Mouse (Mus musculus) lung, adult 2 months (tissue): ENCODE results near the gene Slc17a7. TPM values are rescaled to one million over a fixed set of nuclear protein-coding genes. Genes with fewer than 3 reads are reported as not detected.

Source experiments
- DNase-seq: peaks from one replicate; pipeline ENCODE4 v3.0.0; 2022
- H3K4me1 ChIP-seq: fragments of 200-500 bp; 2 replicates; pipeline ENCODE4 v1.6.1; 2011; ENCODE audit warnings: low read length; ENCODE audit not compliant: control insufficient read depth, insufficient read depth
- H3K4me3 ChIP-seq: fragments of 200-500 bp; replicated peaks from 2 replicates; pipeline ENCODE3; 2011; ENCODE audit warnings: low read depth, mild to moderate bottlenecking, control low read depth, low read length; ENCODE audit errors: extremely low read depth
- CTCF ChIP-seq: fragments of 200-500 bp; IDR thresholded peaks from 2 replicates; pipeline ENCODE4 v1.5.1; 2011; ENCODE audit warnings: mild to moderate bottlenecking, low read length, control low read depth; ENCODE audit not compliant: insufficient read depth
- POLR2A ChIP-seq: fragments of 200-500 bp; IDR thresholded peaks from 2 replicates; pipeline ENCODE4 v1.6.1; 2011; ENCODE audit warnings: low read depth, mild to moderate bottlenecking, control low read depth, low read length, borderline replicate concordance; ENCODE audit errors: extremely low read depth
- WGBS: fragments of 180-500 bp; shearing (Covaris S2); methylation state at CpG from one replicate; pipeline ENCODE4 v1.1.7; 2018; 5-methylcytosine and 5-hydroxymethylcytosine counted together
- polyA plus RNA-seq: library from polyadenylated mRNA; depleted of rRNA; stranded (reverse); fragments of >200 nt; gene quantifications from 2 replicates; pipeline ENCODE4 v1.2.3, GENCODE M21; 2012

Gene Slc17a7
- polyA plus RNA-seq, 1 experiment: 2.7 TPM

DNA sequence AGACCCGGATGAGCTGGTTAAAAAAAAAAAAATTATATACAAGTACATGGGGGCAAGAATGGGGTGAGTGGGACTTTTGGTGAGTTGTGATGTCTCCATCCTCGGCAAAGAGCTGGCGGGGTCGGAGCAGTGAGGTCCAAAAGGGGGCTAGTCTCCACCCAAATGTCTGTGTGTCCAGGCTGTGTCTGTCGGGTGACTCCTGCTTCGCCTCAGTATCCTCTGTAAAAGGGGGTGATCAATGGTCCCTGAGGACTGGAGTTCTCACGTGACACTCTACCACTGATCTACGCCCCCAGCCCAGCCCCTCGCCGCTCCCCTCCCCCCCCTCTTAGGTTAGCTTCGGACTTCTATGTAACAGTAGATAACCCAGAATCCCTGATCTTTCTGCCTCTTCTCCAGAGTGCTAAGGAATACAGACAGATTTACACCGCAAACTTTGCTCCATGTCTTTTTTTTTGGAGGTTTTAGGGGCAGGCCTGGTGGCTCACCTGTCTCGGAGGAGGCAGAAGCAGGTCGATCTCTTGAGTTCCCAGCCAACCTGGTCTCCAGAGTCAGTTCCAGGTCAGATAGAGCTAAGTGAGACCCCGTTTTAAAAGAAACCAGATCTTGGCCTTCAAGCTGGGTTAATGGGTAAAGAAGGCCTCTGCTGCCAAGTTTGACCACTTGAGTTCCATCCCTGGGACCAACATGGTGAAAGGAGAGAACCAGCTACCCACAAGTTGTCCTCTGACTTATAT is 33.8 kb upstream of the Slc17a7 start:
- no peak for DNase-seq
- H3K4me3 ChIP-seq: no peak overlapping the region
- WGBS: 71% methylated on average over 15 of the region's 15 CpGs
- no peak for TF ChIP-seq POLR2A
- no peak for TF ChIP-seq CTCF
- peaks cover 10% of the 10 kb centered on the region for H3K4me1 ChIP-seq

DNA sequence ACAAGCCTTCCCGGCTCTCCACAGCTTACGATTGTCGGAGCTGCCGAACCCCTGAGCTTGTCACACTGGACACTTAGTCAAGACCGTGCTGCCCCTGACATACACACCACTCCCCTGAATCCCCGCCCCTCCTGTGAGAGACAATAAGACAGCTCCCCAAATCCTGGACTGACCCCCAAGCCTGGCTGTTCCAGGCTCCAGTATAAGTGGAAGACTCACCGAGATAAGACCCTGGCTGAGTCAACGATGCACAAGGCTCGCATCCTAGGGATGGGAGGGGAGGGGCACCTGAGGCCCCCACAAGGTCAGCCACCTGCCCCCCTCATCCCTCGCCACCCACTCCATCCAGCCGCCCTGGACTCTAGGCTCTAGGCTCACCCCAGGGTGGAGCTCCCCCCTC is 31.9 kb upstream of the Slc17a7 start:
- 81% methylated on average over 11 of the region's 11 CpGs for WGBS
- Histone ChIP-seq H3K4me1 (peaks cover 13% of the 10 kb centered on the region), H3K4me3 (no peak overlapping the region)
- DNase-seq: no peak
- TF ChIP-seq CTCF (no peak), POLR2A (no peak)

DNA sequence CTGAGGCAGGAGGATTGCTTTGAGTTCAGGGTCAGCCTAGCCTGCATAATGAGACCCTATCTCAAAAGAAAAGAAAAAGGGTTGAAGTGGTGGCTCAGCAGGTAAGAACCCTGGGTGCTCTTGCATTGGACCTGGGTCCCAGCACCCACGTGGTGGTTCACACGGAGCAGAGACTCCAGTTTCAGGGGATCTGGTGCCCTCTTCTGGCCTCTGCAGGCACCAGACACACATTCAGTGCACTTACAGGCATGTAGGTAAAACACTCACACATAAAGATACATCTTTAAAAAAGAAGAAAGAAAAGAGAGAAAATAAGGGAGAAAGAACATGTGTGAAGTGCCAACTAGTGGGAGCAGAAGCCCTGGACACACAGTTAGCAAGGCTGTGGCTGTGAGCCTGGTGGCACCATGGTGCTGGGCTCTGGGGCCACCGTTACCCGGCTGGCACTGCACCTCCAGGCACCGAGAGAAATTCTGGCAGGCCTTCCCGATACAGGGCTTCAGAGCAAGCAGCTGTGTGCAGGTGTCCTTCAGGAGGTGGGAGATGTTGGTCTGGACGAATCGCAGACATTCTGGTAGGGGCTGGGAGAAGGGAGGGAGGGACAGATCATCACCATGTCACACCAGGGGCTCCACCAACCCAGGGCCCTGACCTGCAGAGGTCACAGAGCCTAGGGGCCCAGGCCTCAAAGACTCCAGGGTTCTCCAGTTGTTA is 30.1 kb upstream of the Slc17a7 start:
- Histone ChIP-seq H3K4me1 (peaks cover 8% of the 10 kb centered on the region; the same call in 1 of the 2 replicates), H3K4me3 (no peak overlapping the region)
- no peak for DNase-seq
- TF ChIP-seq POLR2A: no peak
- TF ChIP-seq CTCF: peak; percentile 25; the same call in 1 of the 2 replicates
- WGBS: 79% methylated on average over 8 of the region's 8 CpGs

DNA sequence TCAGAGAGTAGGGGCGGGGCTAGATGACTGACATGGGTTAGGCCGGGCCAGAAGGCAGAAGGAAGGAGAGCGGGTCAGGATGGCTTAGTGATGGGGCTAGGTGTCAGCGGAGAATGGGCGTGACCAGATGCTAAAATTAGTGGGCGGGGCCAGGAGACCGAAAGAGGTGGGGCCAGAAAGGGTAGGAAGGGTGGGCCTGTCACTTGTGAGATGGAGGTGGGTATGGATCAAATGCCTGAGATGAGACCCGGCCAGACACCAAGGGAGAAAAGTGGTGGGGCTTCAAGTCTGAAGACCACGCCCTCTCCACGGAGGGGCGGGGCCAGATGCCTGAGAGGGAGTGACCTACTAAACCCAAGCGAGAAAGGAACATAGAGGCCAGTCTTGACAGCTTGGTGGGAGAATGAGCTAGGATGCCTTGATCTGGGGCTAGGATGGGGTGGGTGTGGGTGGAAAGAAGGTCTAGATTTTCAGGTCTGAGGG is 29.2 kb upstream of the Slc17a7 start:
- peak overlapping the region; percentile 14 for H3K4me3 ChIP-seq
- TF ChIP-seq CTCF (no peak), POLR2A (no peak)
- H3K4me1 ChIP-seq: peaks cover 7% of the 10 kb centered on the region; the same call in 1 of the 2 replicates
- DNase-seq: no peak
- WGBS: 22% methylated on average over 12 of the region's 12 CpGs

DNA sequence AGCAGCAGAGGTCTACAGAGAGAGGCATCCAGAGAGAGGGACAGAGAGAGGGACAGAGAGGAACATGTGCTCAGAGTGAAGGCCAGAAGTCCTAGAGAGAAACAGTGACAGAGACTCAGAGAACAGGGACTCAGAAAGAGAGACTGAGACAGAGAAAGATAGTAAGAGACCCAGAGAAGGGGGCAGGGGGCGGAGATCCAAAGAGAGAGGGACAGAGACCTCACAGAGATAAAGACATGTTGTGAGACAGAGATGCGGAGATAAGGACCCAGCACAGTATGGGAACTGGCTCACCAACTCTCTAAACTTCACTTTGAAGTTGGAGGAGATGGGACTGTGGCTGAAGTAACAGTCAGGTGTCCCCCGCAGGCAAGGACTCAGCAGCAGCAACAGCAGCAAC is 28.4 kb upstream of the Slc17a7 start:
- TF ChIP-seq POLR2A (no peak), CTCF (no peak)
- DNase-seq: no peak
- Histone ChIP-seq H3K4me1 (0 out of 2 replicates have a peak, but pooled peaks cover 5% of the 10 kb centered on the region), H3K4me3 (peak overlapping the region; percentile 78)
- WGBS: 75% methylated on average over 3 of the region's 3 CpGs

DNA sequence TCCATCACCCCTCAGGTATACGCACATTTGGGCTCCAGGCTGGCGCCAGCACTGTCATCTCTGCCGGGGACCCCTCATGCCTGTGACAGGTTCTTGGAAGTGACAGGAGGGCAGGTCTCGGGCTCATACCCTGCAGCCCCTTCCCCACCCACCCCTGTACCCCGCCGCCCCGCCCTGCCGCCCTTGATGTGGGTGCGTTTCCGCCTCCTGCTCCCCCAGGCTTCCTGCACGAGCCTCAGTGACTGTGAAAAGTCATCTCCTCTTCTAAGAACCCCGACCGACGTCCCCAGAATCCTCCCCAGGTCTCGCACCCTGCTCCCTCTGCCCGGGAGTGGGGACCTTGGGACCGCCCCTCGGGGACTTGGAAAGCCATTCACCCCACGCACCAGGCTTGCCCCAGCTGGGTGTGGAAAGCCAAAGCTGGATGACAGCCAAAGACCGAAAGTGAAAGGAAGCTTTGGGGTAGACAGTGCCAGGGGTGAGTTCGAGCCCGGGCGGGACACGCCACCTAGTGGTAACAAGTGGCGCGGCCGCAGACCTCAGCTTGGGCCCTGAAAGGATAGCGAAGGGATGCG is 27.7 kb upstream of the Slc17a7 start, which contains the start of the genes Gm45713 and Flt3l:
Gm45713 (minus strand) TSS at position 239 of the 575 bp plus-strand sequence.
Flt3l (minus strand) TSS at position 440 of the 575 bp plus-strand sequence.
- WGBS: under 1% methylated on average over 29 of the region's 29 CpGs
- TF ChIP-seq POLR2A: peak; percentile 63; the same call in 1 of the 2 replicates
- TF ChIP-seq CTCF: peak; percentile 76
- Histone ChIP-seq H3K4me1 (0 out of 2 replicates have a peak, but pooled peaks cover 5% of the 10 kb centered on the region), H3K4me3 (peak within 1 kb of the TSS; percentile 78)
- peak; percentile 93 for DNase-seq

DNA sequence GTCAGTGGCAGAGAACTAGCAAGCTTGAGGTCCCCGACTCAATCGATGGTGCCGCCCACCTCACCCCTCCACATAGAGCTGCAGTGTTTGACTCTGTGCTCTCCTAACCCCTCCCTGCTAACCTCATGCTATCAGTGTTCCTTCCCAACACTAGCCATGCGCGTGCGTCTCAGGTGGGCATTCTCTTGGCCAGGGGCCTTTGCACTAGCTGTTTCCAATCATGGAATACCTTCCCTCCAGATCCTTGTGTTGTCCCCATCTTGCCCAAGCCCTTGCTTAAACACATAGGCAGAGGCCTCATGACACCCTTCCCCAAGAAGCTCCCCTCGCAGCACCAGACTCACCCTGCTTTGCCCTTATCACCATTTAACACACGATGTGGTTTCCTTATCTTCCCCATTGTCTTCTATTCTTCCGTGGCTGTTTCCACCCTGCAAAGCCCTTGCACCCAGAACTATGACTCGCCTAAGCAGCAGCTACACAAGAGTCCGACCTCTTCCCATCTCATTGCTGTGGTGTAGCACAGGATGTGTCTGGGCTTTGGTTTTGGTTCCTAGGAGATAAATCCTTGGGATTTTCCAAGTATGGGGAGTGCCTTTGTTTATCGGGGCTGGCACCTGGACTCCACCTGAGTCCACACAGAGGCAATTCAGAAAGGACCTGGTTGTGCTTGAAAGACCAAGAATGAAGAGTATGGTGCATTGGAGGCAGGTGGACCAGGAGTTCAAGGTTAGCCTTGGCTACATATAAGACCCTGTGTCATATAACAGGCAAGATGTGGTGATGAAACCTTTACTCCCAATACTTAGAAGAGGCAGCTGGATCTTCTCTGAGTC is 26.4 kb upstream of the Slc17a7 start:
- no peak for TF ChIP-seq POLR2A
- TF ChIP-seq CTCF: no peak
- no peak for DNase-seq
- 0 out of 2 replicates have a peak, but pooled peaks cover 5% of the 10 kb centered on the region for H3K4me1 ChIP-seq
- H3K4me3 ChIP-seq: no peak overlapping the region
- WGBS: 60% methylated on average over 12 of the region's 12 CpGs

DNA sequence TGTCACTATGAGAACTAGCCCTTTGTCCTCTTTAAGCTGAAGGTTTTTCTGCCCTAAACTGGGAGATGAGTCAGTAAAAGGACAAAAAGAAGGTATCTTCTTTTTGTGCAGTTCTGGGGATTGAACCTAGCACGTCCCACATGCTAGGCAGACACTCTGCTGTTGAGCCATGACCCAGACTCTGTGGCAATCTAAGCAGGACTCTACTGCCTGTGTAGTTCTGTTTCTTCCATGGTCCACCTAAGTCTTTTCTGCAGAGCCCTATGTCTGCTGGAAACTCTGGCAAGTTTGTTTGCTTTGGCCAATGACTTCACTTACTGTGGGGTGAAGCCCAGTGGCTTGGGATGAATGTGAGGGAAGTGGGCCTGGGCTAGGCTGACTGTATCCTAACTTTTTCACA is 25.3 kb upstream of the Slc17a7 start:
- Histone ChIP-seq H3K4me3 (no peak overlapping the region), H3K4me1 (0 out of 2 replicates have a peak, but pooled peaks cover 5% of the 10 kb centered on the region)
- DNase-seq: no peak
- TF ChIP-seq POLR2A: no peak
- TF ChIP-seq CTCF: no peak
- WGBS: 85% methylated on average over 1 of the region's 1 CpGs
